Mouse (Mus musculus) left cerebral cortex, postnatal 36 days (tissue): ENCODE measurements around the gene Chchd2. TPM values are rescaled to one million over a fixed set of nuclear protein-coding genes. Genes with fewer than 3 reads are reported as not detected.

Source experiments
- DNase-seq, 2 experiments: peaks; one replicate each; pipeline ENCODE4 v3.0.0; 2021 to 2022; ENCODE audit warnings: low spot score in 2 of 2, mixed read lengths in 1 of 2
- intact Hi-C: fragments of 180-260 bp; cut with DNase I; formaldehyde crosslinking; loops from one replicate; pipeline ENCODE4 v1.15.1; 2025
- total RNA-seq, 2 experiments: library from RNA; stranded (reverse); gene quantifications; 2 replicates each; pipeline ENCODE4 v1.2.3; 2021

The Chchd2 gene
- total RNA-seq, 2 experiments from 2014 or later = 406 to 444 TPM

- intact Hi-C loops = no loop called here
- DNase-seq = no peak
Observed at GRCm38 (mm10) chr5:129886271-129886670, 999 bp downstream of the Chchd2 start.

- intact Hi-C loops = no loop called here
- DNase-seq = no peak
Observed at GRCm38 (mm10) chr5:129879888-129880287, 7.4 kb downstream of the Chchd2 start.

- DNase-seq = peak in 1 of 2 experiments; percentile 29
- intact Hi-C loops = no loop called here
Observed at GRCm38 (mm10) chr5:129878946-129879345, 8.3 kb downstream of the Chchd2 start.

DNA sequence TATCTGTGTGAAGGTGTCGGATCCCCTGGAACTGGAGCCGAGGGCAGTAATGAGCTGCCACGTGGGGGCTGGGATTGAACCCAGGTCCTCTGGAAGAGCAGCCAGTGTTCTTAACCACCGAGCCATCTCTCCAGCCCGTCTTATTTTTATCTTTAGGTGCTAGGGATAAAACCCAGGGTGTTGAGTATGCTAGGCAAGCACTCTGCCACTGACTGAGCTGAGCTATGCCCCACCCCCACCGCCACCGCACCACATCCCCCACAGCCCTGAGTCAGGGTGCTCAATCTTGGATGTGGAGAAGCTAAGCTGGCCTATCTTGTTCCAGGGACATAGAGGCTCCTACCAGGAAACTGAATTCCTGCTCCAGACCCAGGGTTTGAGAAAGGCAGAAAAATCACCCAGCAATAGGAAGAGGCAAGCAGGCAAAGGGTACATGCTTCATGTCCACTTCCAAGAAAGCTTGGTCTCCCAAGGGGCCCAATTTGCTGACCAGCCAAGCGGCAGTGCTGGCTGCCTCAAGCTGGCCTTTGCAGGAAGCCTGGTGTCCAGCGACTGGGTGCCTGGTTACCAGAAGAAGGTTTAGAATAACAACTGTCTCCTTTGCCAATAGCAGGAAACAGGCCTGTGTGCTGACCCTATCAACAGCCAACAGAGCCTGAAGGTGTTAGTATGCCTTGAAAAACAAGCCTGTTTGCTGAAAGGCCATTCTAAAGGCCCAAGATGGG lies 9.4 kb downstream of the Chchd2 start:
- DNase-seq = no peak
- intact Hi-C loops = no loop called here

DNA sequence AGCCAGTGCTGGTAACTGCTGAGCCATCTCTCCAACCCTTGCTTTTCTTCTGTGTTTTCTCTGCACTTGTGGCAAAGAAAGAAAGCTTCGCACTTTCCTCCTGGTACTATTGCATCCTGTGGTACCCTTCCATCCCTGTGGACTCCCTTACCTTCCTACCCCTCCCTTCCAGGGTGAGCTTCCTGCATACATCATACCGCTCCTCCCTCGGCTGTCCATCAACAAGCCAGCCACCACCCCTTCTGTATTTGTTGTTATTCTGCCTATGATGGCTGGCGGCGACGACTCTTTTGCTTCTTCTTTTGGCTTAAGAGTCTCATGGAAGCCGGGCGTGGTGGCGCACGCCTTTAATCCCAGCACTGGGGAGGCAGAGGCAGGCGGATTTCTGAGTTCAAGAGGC lies 12.2 kb downstream of the Chchd2 start:
- intact Hi-C loops = no loop called here
- no peak for DNase-seq

GRCm38 (mm10) chr5:129873942-129874341 lies 13.3 kb downstream of the Chchd2 start:
- intact Hi-C loops = no loop called here
- DNase-seq = no peak

DNA sequence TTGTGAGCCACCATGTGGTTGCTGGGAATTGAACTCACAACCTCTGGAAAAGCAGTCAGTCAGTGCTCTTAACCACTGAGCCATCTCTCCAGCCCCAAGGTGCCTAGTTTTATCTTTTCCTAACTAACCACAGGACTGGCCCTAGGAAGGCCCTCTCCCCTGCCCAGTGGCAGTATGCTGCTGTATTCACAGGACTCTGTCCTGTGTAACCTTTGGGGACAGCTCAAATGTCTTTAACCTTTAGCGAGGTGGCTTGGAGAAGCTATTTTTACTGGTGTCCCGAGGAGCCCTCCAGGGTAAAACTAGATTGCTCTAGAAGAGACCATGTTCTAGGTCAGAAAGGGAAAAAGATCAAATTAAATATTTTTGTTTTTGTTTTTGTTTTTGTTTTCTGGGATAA lies 16.0 kb downstream of the Chchd2 start:
- DNase-seq = no peak
- intact Hi-C loops = no loop called here

GRCm38 (mm10) chr5:129869238-129869995 lies 17.9 kb downstream of the Chchd2 start:
- no peak for DNase-seq
- intact Hi-C loops = no loop called here

GRCm38 (mm10) chr5:129865841-129866240 lies 21.4 kb downstream of the Chchd2 start:
- DNase-seq = no peak
- intact Hi-C loops = no loop called here

- peak; percentile 25 to 37 for DNase-seq
- intact Hi-C loops = no loop called here
Observed at GRCm38 (mm10) chr5:129864467-129864866, 22.8 kb downstream of the Chchd2 start.

DNA sequence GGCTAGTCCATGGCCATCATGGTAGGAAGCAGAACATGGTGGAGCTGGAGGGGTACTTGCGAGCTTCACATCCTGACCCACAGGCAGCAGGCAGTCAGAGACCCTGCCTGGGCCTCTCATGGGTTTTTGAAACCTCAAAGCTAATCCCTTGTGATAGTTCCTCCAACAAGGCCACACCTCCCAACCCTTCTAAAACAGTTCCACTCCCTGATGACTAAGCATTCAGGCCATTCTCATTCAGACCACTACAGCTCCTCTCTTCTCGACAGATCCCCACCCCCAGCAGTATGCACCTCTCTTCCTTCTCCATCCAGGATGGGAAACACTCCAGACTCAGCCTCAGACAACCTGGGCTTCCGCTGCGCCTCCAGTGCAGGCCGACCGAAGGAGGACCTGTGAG lies 24.9 kb downstream of the Chchd2 start:
- no peak for DNase-seq
- intact Hi-C loops = no loop called here

DNA sequence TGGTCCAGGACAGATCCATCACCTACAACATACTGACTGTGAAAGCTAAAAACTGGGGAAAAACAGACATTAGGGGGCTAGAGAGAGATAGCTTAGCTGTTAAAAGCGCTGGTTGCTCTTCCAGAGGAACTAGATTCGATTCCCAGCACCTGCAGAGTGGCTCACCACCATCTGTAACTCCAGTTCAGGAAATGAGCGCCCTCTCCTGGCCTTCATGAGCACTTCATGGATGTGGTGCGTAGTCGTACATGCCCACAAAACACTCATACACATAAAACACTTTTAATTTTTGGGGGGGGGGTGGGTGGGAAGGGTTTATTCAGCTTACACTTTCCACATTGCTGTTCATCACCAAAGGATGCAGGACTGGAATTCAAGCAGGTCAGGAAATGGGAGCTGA lies 30.9 kb downstream of the Chchd2 start:
- intact Hi-C loops = no loop called here
- DNase-seq = no peak

DNA sequence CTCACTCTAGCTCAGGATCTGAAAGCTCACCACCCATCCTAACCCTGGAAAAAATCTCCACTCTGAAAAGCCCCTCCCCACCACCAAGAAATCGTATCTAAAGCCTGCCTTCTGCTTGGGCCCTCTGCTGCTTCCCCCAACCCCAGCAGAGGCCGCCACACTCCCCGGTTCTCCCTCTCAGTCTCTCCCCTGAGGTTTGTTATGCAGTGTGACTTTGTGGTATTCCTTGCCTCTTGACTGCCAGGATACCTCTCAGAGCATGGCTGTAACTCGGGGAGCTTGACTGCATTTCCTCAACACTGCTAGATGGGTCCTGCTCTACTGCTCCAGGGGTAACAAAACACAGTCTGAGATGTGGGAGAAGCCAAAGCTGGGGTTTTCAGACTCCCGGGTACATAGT lies 32.1 kb downstream of the Chchd2 start:
- DNase-seq = no peak
- intact Hi-C loops = no loop called here

DNA sequence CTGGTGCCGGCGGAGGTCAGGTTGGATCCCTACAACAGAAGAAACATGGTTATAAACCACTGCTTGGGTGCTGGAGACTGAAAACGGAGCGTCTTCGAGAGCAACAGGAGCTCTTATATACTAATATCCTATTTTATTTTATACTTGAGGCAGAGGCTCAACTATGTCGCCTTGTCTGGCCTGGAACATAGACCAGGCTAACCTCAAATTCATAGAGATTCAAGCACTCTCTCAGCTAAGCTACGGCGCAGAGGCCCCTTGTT lies 39.8 kb downstream of the Chchd2 start:
- intact Hi-C loops = no loop called here
- DNase-seq = no peak

DNA sequence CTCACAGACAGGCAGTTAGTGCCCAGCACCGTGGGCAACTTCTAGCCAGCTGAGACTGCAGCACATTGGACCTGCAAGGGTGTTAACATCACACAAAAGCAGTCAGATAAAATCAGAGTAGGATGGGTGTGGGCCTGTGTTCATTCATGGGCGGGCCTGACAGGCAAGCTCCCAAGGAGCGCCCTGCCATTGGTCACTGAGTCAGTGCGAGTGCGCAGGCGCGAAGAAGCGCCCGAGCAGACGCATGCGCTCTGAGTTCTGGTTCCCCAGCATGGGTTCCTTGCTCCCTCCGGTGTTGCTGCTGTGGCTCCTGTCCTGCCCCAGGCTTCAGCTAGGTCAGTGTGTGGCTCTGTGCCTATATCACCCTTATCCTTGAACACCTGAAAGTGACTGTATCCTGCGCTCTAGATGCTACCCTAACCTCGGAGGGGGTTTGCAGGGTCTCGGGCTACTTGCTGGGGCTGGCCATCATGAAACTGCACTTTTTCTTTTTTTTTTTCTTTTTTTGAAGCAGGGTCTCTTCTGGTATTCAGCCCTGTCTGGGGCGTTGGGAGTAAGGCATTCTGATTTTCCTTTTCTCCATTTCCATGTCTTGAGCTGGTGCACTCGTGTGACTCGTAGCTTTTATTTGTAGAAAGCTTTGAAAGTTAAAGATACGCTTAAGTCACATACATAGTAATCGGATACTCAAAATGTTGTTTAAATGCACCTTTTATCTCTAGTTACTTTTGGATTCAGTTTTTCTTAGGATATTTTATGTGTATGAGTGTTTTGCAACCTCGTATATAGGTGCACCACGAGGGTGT lies 40.3 kb downstream of the Chchd2 start, which contains the start of gene Sumf2:
Gene Sumf2 (plus strand): TSS at position 235 of the 806 bp plus-strand sequence.
- intact Hi-C loops = no loop called here
- peak; percentile 96 for DNase-seq

DNA sequence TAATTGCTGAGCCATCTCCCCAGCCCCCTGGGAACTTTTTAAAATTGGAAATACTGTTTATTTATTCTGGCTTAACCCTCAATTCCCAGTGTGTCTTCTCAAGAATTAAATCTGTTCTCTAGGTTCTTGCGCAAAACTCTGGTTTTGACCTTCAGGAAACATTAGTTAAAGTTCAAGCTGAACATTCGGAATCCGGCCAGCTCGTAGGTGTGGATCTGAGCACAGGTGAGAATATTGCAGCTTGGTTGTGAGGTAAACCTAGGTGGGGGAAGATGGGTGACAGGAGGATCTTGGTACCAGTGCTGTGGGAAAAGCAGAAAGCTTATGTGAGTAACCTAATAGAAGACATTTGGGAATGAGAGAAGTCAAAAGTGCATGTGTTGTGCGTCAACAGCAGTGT lies 42.4 kb downstream of the Chchd2 start:
- intact Hi-C loops = no loop called here
- DNase-seq = no peak

Other genes with a start within 250 kb of the Chchd2 start
- gene Zfp11, start 217.4 kb downstream of the Chchd2 start, total RNA-seq = 1 to 10 TPM; 6.4 to 8.2 TPM
- gene Sept14, start 179.0 kb downstream of the Chchd2 start, total RNA-seq = not detected
- gene Mrps17, start 172.0 kb downstream of the Chchd2 start, total RNA-seq = 10 to 100 TPM; 73.6 to 77.1 TPM
- gene Nipsnap2, start 162.4 kb downstream of the Chchd2 start, total RNA-seq = 10 to 100 TPM; 78.8 to 80.8 TPM
- gene Psph, start 100.0 kb downstream of the Chchd2 start, total RNA-seq = 10 to 100 TPM; 21.6 to 23.2 TPM
- gene Sumf2, start 40.5 kb downstream of the Chchd2 start, total RNA-seq = 10 to 100 TPM; 17.3 to 22.5 TPM
- gene Zbed5, start 8.3 kb upstream of the Chchd2 start, total RNA-seq = 1 to 10 TPM; 5.1 to 5.6 TPM
- gene Phkg1, start 11.1 kb upstream of the Chchd2 start, total RNA-seq = 10 to 100 TPM; 13.8 to 16.3 TPM
- 1 to 10 TPM; 1.1 to 3.8 TPM for gene Nupr1l, start 21.1 kb upstream of the Chchd2 start, total RNA-seq
- gene Vkorc1l1, start 54.5 kb upstream of the Chchd2 start, total RNA-seq = 10 to 100 TPM; 45.5 to 45.8 TPM
- 10 to 100 TPM; 10.5 to 11.8 TPM for gene Gusb, start 115.6 kb upstream of the Chchd2 start, total RNA-seq
- gene Asl, start 141.8 kb upstream of the Chchd2 start, total RNA-seq = 10 to 100 TPM; 17.7 to 19.9 TPM
- 10 to 100 TPM; 33.9 to 36.6 TPM for gene Crcp, start 141.8 kb upstream of the Chchd2 start, total RNA-seq
- 10 to 100 TPM; 33.2 to 35.3 TPM for gene Tpst1, start 185.9 kb upstream of the Chchd2 start, total RNA-seq